Mouse (Mus musculus) urinary bladder, postnatal 14 days (tissue): ENCODE measurements at regions not wholly inside any gene's neighbourhood (a gene's known extent, or its start where the extent isn't known, plus 50 kb on each side); places are given as distances from the start of the nearest gene placed in this dataset.

Experiments
- DNase-seq: peaks from one replicate; pipeline ENCODE4 v3.0.0; 2021; ENCODE audit warnings: low spot score

GRCm38 (mm10) chr8:107717856-107718255 lies 129.6 kb upstream of the Psmd7 start:
- no peak for DNase-seq

- no peak for DNase-seq
Observed at GRCm38 (mm10) chr8:107719656-107720055, 131.4 kb upstream of the Psmd7 start.

- DNase-seq, result no peak
Observed at GRCm38 (mm10) chr8:107726716-107727115, 138.5 kb upstream of the Psmd7 start.

GRCm38 (mm10) chr8:107727276-107727675 lies 139.0 kb upstream of the Psmd7 start:
- no peak for DNase-seq

DNA sequence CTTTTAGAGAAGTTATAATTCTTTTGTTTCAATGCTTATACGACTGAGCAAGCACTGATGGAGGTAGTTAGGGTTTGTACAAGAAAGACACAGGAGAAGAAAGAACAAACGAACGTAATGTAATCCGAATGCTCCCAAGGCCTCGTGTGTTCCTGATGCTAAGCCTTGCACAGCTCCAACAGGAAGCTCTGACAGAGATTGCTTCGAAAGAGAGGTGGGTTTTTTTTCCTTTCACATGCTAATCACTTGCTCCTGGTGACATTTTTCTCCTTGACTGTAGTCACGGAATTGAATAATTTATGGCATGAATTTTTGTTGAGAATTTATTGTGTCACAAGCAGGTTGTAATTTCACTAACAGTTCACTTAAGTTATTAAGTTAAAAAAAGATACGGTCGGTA lies 150.8 kb upstream of the Psmd7 start:
- no peak for DNase-seq

DNA sequence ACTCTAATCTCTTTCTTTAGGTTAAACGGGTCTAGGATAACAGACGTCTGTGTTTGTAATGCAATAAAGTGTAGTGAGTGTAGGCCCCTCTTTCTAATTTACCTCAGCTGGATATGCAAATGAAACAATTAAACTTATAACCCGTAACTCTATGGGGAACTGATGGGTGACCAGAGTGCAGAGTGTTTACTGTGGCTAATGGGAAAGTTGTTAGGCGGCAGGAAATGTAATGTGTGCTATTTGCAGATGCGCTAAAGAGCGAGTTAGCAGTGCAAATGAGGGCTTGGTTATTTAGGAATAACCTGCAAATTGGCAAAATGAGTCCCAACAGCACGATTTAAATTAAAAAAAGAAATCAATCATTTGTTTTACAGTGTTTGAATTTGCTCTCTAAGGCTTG lies 168.8 kb upstream of the Psmd7 start:
- DNase-seq, result no peak

GRCm38 (mm10) chr8:107758637-107759036 lies 170.4 kb upstream of the Psmd7 start:
- no peak for DNase-seq

GRCm38 (mm10) chr8:107776906-107777305 lies 165.5 kb upstream of the Zfhx3 start:
- no peak for DNase-seq

GRCm38 (mm10) chr8:107785771-107786170 lies 156.7 kb upstream of the Zfhx3 start:
- DNase-seq, result no peak

DNA sequence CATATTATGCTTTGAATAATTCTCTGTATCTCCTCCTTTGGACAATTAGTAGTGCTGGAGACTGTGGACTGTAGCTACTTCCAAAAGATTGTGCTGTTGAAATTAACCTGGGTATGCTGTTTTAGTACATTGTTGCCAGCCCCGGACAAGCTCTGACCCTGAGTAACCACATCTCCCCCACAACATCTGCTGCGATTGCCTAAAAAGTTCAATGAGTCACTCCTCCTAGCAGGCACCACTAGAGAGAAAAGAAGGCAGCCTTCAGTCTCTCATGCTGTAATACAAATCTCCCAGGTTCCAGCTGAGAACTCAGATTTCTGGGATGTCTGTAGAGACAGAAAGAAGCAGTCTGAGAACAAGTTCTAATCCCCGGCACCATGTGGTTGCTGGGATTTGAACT lies 150.2 kb upstream of the Zfhx3 start:
- no peak for DNase-seq

DNA sequence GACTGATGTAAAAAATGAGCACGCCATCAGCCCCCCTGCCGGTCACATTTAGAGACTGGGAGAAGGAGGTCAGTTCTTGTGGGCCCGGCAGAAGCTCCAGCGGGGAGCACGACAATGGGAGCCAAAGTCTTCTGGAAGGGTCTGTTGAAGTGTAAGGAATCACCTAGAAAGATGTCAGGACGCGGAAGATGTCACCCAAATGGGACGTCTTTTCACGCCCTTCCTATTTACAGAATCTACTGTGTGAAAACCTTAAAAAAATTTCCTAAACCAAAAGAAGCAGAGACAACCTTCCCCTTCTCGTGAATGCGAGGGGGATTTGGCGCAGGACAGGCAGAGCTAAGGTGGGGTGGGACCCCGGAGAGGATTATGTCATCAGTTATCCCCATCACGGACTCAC lies 127.5 kb upstream of the Zfhx3 start:
- DNase-seq, result no peak

GRCm38 (mm10) chr8:107815775-107816174 lies 126.7 kb upstream of the Zfhx3 start:
- no peak for DNase-seq

DNA sequence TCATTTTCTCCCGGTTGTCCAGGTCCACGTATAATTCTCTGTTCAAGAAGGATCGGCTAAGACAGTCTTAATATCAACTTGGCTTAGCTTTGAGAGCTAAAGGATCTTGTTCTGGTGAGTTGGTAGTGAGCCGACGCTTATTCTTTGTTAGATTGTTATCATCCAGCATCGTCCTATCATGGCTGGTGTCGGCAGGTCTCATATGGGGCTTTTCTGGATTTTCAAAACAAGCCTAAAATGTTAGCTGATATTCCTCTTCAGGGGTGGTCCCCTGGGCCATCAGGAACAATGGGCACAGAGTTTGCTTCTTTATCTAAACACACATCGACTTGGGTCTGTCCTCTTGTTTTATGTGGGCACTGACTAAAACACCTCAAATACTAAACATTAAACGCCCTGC lies 124.6 kb upstream of the Zfhx3 start:
- DNase-seq, result no peak

DNA sequence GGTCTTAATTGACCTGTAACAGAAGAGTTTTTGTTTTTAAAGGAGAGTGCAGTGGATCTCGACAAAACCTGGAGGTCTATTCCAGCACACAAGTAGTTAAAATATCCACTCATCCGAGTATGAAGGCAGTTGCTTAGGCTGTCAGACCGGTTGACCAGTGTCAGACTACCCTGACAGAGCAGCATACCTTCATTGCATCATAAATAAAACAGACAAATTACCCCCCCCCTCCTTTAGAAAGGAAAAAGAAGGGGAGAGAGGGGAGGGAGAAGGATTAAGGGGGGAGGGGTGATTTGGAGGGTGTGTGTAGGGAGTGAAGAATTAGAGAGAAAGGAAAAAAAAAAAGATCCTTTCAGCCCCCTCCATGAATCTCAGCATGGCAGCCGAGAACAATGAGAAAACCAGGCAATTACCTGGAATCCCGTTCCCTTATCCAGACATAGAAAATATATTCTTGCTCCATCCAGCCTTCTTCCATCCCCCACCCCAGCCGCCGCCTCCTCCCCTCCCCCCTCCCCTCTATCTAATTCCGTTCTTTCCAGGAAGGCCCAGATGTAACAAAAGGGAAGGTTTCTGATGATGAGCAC lies 122.2 kb upstream of the Zfhx3 start:
- peak; percentile 26 for DNase-seq

GRCm38 (mm10) chr8:107821522-107821921 lies 120.9 kb upstream of the Zfhx3 start:
- peak; percentile 29 for DNase-seq

GRCm38 (mm10) chr8:107824096-107824495 lies 118.3 kb upstream of the Zfhx3 start:
- DNase-seq, result no peak

GRCm38 (mm10) chr8:107824640-107825039 lies 117.8 kb upstream of the Zfhx3 start:
- DNase-seq, result no peak

DNA sequence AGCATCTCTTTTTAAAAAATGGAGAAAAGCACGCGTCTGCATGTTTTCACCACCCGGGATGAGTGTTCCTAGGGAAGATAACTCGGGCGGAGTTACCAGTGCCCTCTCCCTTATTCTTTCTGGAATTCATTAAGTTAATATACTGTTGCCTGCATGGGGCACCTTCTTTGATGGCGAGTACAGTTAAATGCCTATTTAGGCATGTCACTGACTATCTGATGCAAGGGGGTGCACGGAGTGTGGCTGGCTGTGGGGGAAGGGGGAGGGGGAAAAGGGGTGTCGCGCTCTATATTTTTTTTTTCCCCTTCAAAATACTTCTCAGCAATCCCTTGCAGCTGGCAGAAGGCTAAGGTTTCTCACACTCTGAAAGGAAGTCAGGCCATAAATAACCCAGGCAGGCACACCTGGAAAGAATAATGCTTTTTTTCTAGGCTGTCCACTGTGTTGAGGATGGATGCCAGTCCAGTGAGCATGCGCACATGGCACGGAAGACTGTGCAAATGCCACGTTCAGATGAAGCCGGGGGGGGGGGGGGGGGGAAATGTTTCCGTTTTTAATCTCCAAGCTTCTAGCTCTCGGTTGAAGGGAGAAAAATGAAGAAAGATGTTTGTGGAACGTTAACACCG lies 114.8 kb upstream of the Zfhx3 start:
- DNase-seq, result no peak

- DNase-seq, result no peak
Observed at GRCm38 (mm10) chr8:107828541-107828940, 113.9 kb upstream of the Zfhx3 start.

- DNase-seq, result no peak
Observed at GRCm38 (mm10) chr8:107833481-107833880, 109.0 kb upstream of the Zfhx3 start.

GRCm38 (mm10) chr8:107846141-107846540 lies 96.3 kb upstream of the Zfhx3 start:
- no peak for DNase-seq

- no peak for DNase-seq
Observed at GRCm38 (mm10) chr8:107851236-107852043, 91.0 kb upstream of the Zfhx3 start.

- no peak for DNase-seq
Observed at GRCm38 (mm10) chr8:107859770-107860169, 82.7 kb upstream of the Zfhx3 start.
